Mouse (Mus musculus) neutrophil, adult 5-6 weeks (primary cell): Measurements from ENCODE around the gene Mcpt9. TPM values are rescaled to one million over a fixed set of nuclear protein-coding genes. Genes with fewer than 3 reads are reported as not detected.
"Not testable (repeated sequence)": the region's sequence is repeated elsewhere in the genome, so short reads cannot be mapped to it uniquely, and the experiment has no call there.

ENCODE experiments used
- ATAC-seq: fragments of 151-379, 151-347 bp; 2 replicates; pipeline ENCODE4 v1.8.0; 2017; ENCODE audit warnings: mild to moderate bottlenecking, moderate TSS enrichment; ENCODE audit not compliant: insufficient number of reproducible peaks, poor library complexity, low FRiP score, severe bottlenecking; ENCODE audit errors: extremely low read depth
- total RNA-seq: library from RNA; stranded (forward); fragments of 200-1000 nt; gene quantifications from 2 replicates; pipeline ENCODE4 v1.2.3, GENCODE M21; 2017

The Mcpt9 gene
- total RNA-seq, result not detected in 2 replicates

- ATAC-seq, result not testable (repeated sequence)
Observed at GRCm38 (mm10) chr14:56030395-56030794, at the start of gene Mcpt9. Gene Mcpt9 (minus strand): TSS chr14:56030495.

GRCm38 (mm10) chr14:56062213-56062612 lies 31.9 kb upstream of the Mcpt9 start, which contains the start of gene Mcpt4:
Gene Mcpt4 (minus strand): TSS chr14:56062313.
- not testable (repeated sequence) for ATAC-seq

GRCm38 (mm10) chr14:56057722-56058121 lies 27.4 kb upstream of the Mcpt9 start:
- no peak for ATAC-seq

GRCm38 (mm10) chr14:56055408-56055807 lies 25.1 kb upstream of the Mcpt9 start:
- ATAC-seq, result no peak

GRCm38 (mm10) chr14:56041792-56042191 lies 11.5 kb upstream of the Mcpt9 start, which contains the start of gene Mcpt2:
Gene Mcpt2 (plus strand): TSS chr14:56042041.
- not testable (repeated sequence) for ATAC-seq

- no peak for ATAC-seq
Observed at GRCm38 (mm10) chr14:56034433-56034832, 4.1 kb upstream of the Mcpt9 start.

- not testable (repeated sequence) for ATAC-seq
Observed at GRCm38 (mm10) chr14:56021305-56021704, 9.0 kb downstream of the Mcpt9 start.

- ATAC-seq, result no peak
Observed at GRCm38 (mm10) chr14:56019446-56019845, 10.8 kb downstream of the Mcpt9 start.

GRCm38 (mm10) chr14:56017671-56018070 lies 12.6 kb downstream of the Mcpt9 start, which contains the start of gene Mcpt1:
Gene Mcpt1 (plus strand): TSS chr14:56017971.
- ATAC-seq, result not testable (repeated sequence)

- ATAC-seq, result no peak
Observed at GRCm38 (mm10) chr14:56013924-56014323, 16.4 kb downstream of the Mcpt9 start.

- ATAC-seq, result no peak
Observed at GRCm38 (mm10) chr14:56013147-56013546, 17.1 kb downstream of the Mcpt9 start.

- ATAC-seq, result not testable (repeated sequence)
Observed at GRCm38 (mm10) chr14:55987464-55987863, 42.8 kb downstream of the Mcpt9 start.

Other genes with a start within 250 kb of the Mcpt9 start
- gene Adcy4, start 246.4 kb downstream of the Mcpt9 start, total RNA-seq, result 0.49 TPM in 1 of 2 replicates, not detected in the other
- 17.3 and 30.9 TPM in 2 replicates for gene Ripk3, start 241.6 kb downstream of the Mcpt9 start, total RNA-seq
- gene Nfatc4, start 207.4 kb downstream of the Mcpt9 start, total RNA-seq, result not detected in 2 replicates
- 0.23 and 0.25 TPM in 2 replicates for gene Nynrin, start 176.5 kb downstream of the Mcpt9 start, total RNA-seq
- 0.37 TPM in 1 of 2 replicates, not detected in the other for gene Cbln3, start 146.1 kb downstream of the Mcpt9 start, total RNA-seq
- gene Khnyn, start 145.5 kb downstream of the Mcpt9 start, total RNA-seq, result 157 and 158 TPM in 2 replicates
- 9.7 and 16.3 TPM in 2 replicates for gene Sdr39u1, start 130.2 kb downstream of the Mcpt9 start, total RNA-seq
- gene Cma1, start 85.8 kb downstream of the Mcpt9 start, total RNA-seq, result 0.37 and 2.1 TPM in 2 replicates
- not detected in 2 replicates for gene Cma2, start 79.5 kb downstream of the Mcpt9 start, total RNA-seq
- gene Mcpt1, start 12.5 kb downstream of the Mcpt9 start, total RNA-seq, result not detected in 2 replicates
- gene Mcpt2, start 11.5 kb upstream of the Mcpt9 start, total RNA-seq, result not detected in 2 replicates
- gene Mcpt4, start 31.8 kb upstream of the Mcpt9 start, total RNA-seq, result not detected in 2 replicates
- gene Mcpt8, start 54.8 kb upstream of the Mcpt9 start, total RNA-seq, result 0.58 TPM in 1 of 2 replicates, not detected in the other
- gene Ctsg, start 72.1 kb upstream of the Mcpt9 start, total RNA-seq, result not detected in 2 replicates
- not detected in 2 replicates for gene Gzme, start 90.1 kb upstream of the Mcpt9 start, total RNA-seq
- gene Gzmd, start 102.1 kb upstream of the Mcpt9 start, total RNA-seq, result not detected in 2 replicates
- not detected in 2 replicates for gene Gzmg, start 129.1 kb upstream of the Mcpt9 start, total RNA-seq
- gene Gzmn, start 144.1 kb upstream of the Mcpt9 start, total RNA-seq, result not detected in 2 replicates
- gene Gzmf, start 180.9 kb upstream of the Mcpt9 start, total RNA-seq, result not detected in 2 replicates
- not detected in 2 replicates for gene Gzmc, start 204.2 kb upstream of the Mcpt9 start, total RNA-seq
- 1.2 and 3.1 TPM in 2 replicates for gene Gzmb, start 231.8 kb upstream of the Mcpt9 start, total RNA-seq